Mouse (Mus musculus): ENCODE data around the gene Cdhr2.

GRCm38 (mm10) chr13:54760164-54760795, 59.0 kb downstream of the Cdhr2 start:
- TF ChIP-seq CTCF (IDR thresholded peaks at IDR 0.05): no peak
- TF ChIP-seq POLR2A (IDR thresholded peaks at IDR 0.05; ENCODE audit: insufficient read depth, low read depth, low read length): no peak

All from heart, adult 2 months (tissue).